Mouse (Mus musculus) CH12.LX (cell line): Measurements from ENCODE around the gene Gucy1a1.

ENCODE experiments used
- CTCF ChIP-seq, 2 experiments: IDR thresholded peaks in 1 of 2; conservative IDR thresholded peaks in 1 of 2; 2 replicates each; pipeline ENCODE4 v1.5.1; 2011 to 2012; ENCODE audit warnings: low read depth in 2 of 2, low read length in 2 of 2, improper control_type of control experiment in 1 of 2, inconsistent platforms in 1 of 2, mild to moderate bottlenecking in 1 of 2, moderate library complexity in 1 of 2
- MAFK ChIP-seq: IDR thresholded peaks from 2 replicates; pipeline ENCODE4 v1.6.1; 2011; ENCODE audit warnings: low read length, improper control_type of control experiment; ENCODE audit not compliant: insufficient replicate concordance
- TCF12 ChIP-seq: IDR thresholded peaks from 2 replicates; pipeline ENCODE4 v1.6.1; 2014; ENCODE audit warnings: low read depth, mild to moderate bottlenecking, inconsistent platforms, low read length, improper control_type of control experiment

GRCm38 (mm10) chr3:82074201-82074851, 71.3 kb downstream of the Gucy1a1 start, which contains the start of gene Gucy1b1:
- TF ChIP-seq MAFK (no peak), TCF12 (no peak), CTCF (conservative IDR thresholded peaks at IDR 0.05 in 1 of 2, IDR thresholded peaks at IDR 0.05 in 1 of 2; ENCODE audit: low read depth in 2 of 2, low read length in 2 of 2) (no peak)
